Mouse (Mus musculus): ENCODE results near the gene Itprid2. TPM values are rescaled to one million over a fixed set of nuclear protein-coding genes. Genes with fewer than 3 reads are reported as not detected.

The Itprid2 gene
- polyA plus RNA-seq, 1 experiment from 2014 or later = 25.9 TPM

GRCm38 (mm10) chr2:79647094-79647493 is 11.9 kb downstream of the Itprid2 start:
- in situ Hi-C loops (cut with MboI; ENCODE audit: low pct_unique_long_range_greater_than_20kb) = loop anchor here (25.0 kb wide), 1 partner anchor 1610 kb away; no protein-coding TSS in a partner anchor
- POLR2A ChIA-PET = interaction anchor here (1.1 kb wide), 1 partner anchor 11 kb away, joined by 4 read pairs; no protein-coding TSS in a partner anchor
- ATAC-seq = no peak

GRCm38 (mm10) chr2:79647728-79648127 is 12.6 kb downstream of the Itprid2 start:
- ATAC-seq (no peak), DNase-seq (ENCODE audit: low read depth, low spot score) (no peak)
- POLR2A ChIA-PET = interaction anchor here (1.1 kb wide), 1 partner anchor 11 kb away, joined by 4 read pairs; no protein-coding TSS in a partner anchor
- no peaks in the 10 kb centered on the region for H3K27me3 ChIP-seq
- in situ Hi-C loops (cut with MboI; ENCODE audit: low pct_unique_long_range_greater_than_20kb) = loop anchor here (25.0 kb wide), 1 partner anchor 1610 kb away; no protein-coding TSS in a partner anchor
- no peak for TF ChIP-seq CTCF (IDR thresholded peaks at IDR 0.05)
- CTCF ChIA-PET = interaction anchor here (0.7 to 3.9 kb wide), 4 partner anchors 105 to 217 kb away, joined by 3 to 37 read pairs (median 4); no protein-coding TSS in a partner anchor

More at GRCm38 (mm10) chr2:79647094-79647493, 11.9 kb downstream of the Itprid2 start:
- TF ChIP-seq CTCF (IDR thresholded peaks at IDR 0.05) = no peak
- no peaks in the 10 kb centered on the region for H3K27me3 ChIP-seq
- CTCF ChIA-PET = interaction anchor here (0.5 to 3.9 kb wide), 7 partner anchors 9 to 138 kb away, joined by 3 to 37 read pairs (median 5); partner anchors contain the start of gene Itprid2
- no peak for DNase-seq (ENCODE audit: low read depth, low spot score)

GRCm38 (mm10) chr2:79651185-79651584 is 16.0 kb downstream of the Itprid2 start:
- ATAC-seq = no peak

GRCm38 (mm10) chr2:79651701-79652100 is 16.5 kb downstream of the Itprid2 start:
- in situ Hi-C loops (cut with MboI; ENCODE audit: low pct_unique_long_range_greater_than_20kb) = loop anchor here (10.0 to 25.0 kb wide), 2 partner anchors 113 to 689 kb away; no protein-coding TSS in a partner anchor
- no peak for ATAC-seq
- POLR2A ChIA-PET = interaction anchor here (0.7 kb wide), 1 partner anchor 10 kb away, joined by 3 read pairs; no protein-coding TSS in a partner anchor
- no peaks in the 10 kb centered on the region for H3K27me3 ChIP-seq
- CTCF ChIA-PET = no interaction called here
- no peak for TF ChIP-seq CTCF (IDR thresholded peaks at IDR 0.05)
- DNase-seq (ENCODE audit: low read depth, low spot score) = no peak

More at GRCm38 (mm10) chr2:79651185-79651584, 16.0 kb downstream of the Itprid2 start:
- CTCF ChIA-PET = interaction anchor here (3.1 kb wide), 1 partner anchor 140 kb away, joined by 13 read pairs; no protein-coding TSS in a partner anchor
- in situ Hi-C loops (cut with MboI; ENCODE audit: low pct_unique_long_range_greater_than_20kb) = loop anchor here (10.0 to 25.0 kb wide), 2 partner anchors 114 to 689 kb away; no protein-coding TSS in a partner anchor
- no peak for TF ChIP-seq CTCF (IDR thresholded peaks at IDR 0.05)
- DNase-seq (ENCODE audit: low read depth, low spot score) = no peak
- POLR2A ChIA-PET = no interaction called here
- no peaks in the 10 kb centered on the region for H3K27me3 ChIP-seq

- in situ Hi-C loops (cut with MboI; ENCODE audit: low pct_unique_long_range_greater_than_20kb) = loop anchor here (10.0 to 25.0 kb wide), 2 partner anchors 112 to 690 kb away; no protein-coding TSS in a partner anchor
- ChIA-PET CTCF (no interaction called here), POLR2A (interaction anchor here (0.7 kb wide), 1 partner anchor 11 kb away, joined by 3 read pairs; no protein-coding TSS in a partner anchor)
- no peaks in the 10 kb centered on the region for H3K27me3 ChIP-seq
- no peak for DNase-seq (ENCODE audit: low read depth, low spot score)
- no peak for ATAC-seq
- TF ChIP-seq CTCF (IDR thresholded peaks at IDR 0.05) = no peak
Measured at GRCm38 (mm10) chr2:79652502-79652901, 17.4 kb downstream of the Itprid2 start.

- TF ChIP-seq CTCF (IDR thresholded peaks at IDR 0.05) = no peak
- DNase-seq (ENCODE audit: low read depth, low spot score) = no peak
- ChIA-PET CTCF (no interaction called here), POLR2A (no interaction called here)
- no peaks in the 10 kb centered on the region for H3K27me3 ChIP-seq
- in situ Hi-C loops (cut with MboI; ENCODE audit: low pct_unique_long_range_greater_than_20kb) = loop anchor here (10.0 to 25.0 kb wide), 2 partner anchors 112 to 691 kb away; no protein-coding TSS in a partner anchor
- ATAC-seq = no peak
Measured at GRCm38 (mm10) chr2:79653093-79653808, 18.1 kb downstream of the Itprid2 start.

- TF ChIP-seq CTCF (IDR thresholded peaks at IDR 0.05) = no peak
- in situ Hi-C loops (cut with MboI; ENCODE audit: low pct_unique_long_range_greater_than_20kb) = loop anchor here (10.0 to 25.0 kb wide), 2 partner anchors 111 to 691 kb away; no protein-coding TSS in a partner anchor
- no peaks in the 10 kb centered on the region for H3K27me3 ChIP-seq
- DNase-seq (ENCODE audit: low read depth, low spot score) (no peak), ATAC-seq (no peak)
- ChIA-PET CTCF (no interaction called here), POLR2A (no interaction called here)
Measured at GRCm38 (mm10) chr2:79653809-79654164, 18.6 kb downstream of the Itprid2 start.

GRCm38 (mm10) chr2:79657062-79657461 is 21.9 kb downstream of the Itprid2 start:
- DNase-seq (ENCODE audit: low read depth, low spot score) (no peak), ATAC-seq (no peak)
- POLR2A ChIA-PET = no interaction called here
- TF ChIP-seq CTCF (IDR thresholded peaks at IDR 0.05) = no peak
- CTCF ChIA-PET = interaction anchor here (0.7 to 2.6 kb wide), 2 partner anchors 10 to 11 kb away, joined by 3 to 6 read pairs; no protein-coding TSS in a partner anchor
- in situ Hi-C loops (cut with MboI; ENCODE audit: low pct_unique_long_range_greater_than_20kb) = loop anchor here (10.0 to 25.0 kb wide), 2 partner anchors 108 to 695 kb away; no protein-coding TSS in a partner anchor
- no peaks in the 10 kb centered on the region for H3K27me3 ChIP-seq

GRCm38 (mm10) chr2:79660417-79661185 is 25.4 kb downstream of the Itprid2 start:
- ATAC-seq (no peak), DNase-seq (ENCODE audit: low read depth, low spot score) (no peak)
- no peaks in the 10 kb centered on the region for H3K27me3 ChIP-seq
- no peak for TF ChIP-seq CTCF (IDR thresholded peaks at IDR 0.05)
- CTCF ChIA-PET = interaction anchor here (1.0 kb wide), 1 partner anchor 22 kb away, joined by 4 read pairs; no protein-coding TSS in a partner anchor
- in situ Hi-C loops (cut with MboI; ENCODE audit: low pct_unique_long_range_greater_than_20kb) = loop anchor here (25.0 kb wide), 1 partner anchor 698 kb away; no protein-coding TSS in a partner anchor
- POLR2A ChIA-PET = no interaction called here

Data from Patski (cell line).